Mouse (Mus musculus) myocyte (in vitro differentiated cells): ENCODE results near the gene Pink1.

Source experiments
- CEBPB ChIP-seq: IDR thresholded peaks from 2 replicates; pipeline ENCODE4 v1.6.1; 2011; ENCODE audit warnings: mild to moderate bottlenecking, moderate library complexity; ENCODE audit not compliant: poor library complexity, insufficient read depth, severe bottlenecking
- E2F4 ChIP-seq: IDR thresholded peaks from one replicate; pipeline ENCODE4 v1.6.1; 2011; ENCODE audit warnings: mild to moderate bottlenecking, control low read depth, moderate library complexity; ENCODE audit not compliant: insufficient read depth
- MAX ChIP-seq: IDR thresholded peaks from one replicate; pipeline ENCODE4 v1.6.1; 2011; ENCODE audit warnings: low read depth, mild to moderate bottlenecking, control low read depth
- MYOD1 ChIP-seq, 3 experiments: IDR thresholded peaks; one replicate each; pipeline ENCODE4 v1.6.1; 2011; ENCODE audit warnings: control low read depth in 2 of 3, low read depth in 2 of 3, mild to moderate bottlenecking in 2 of 3, moderate library complexity in 1 of 3; ENCODE audit not compliant: insufficient read length in 2 of 3, control insufficient read depth in 1 of 3
- MYOG ChIP-seq, 3 experiments: IDR thresholded peaks; one replicate each; pipeline ENCODE4 v1.6.1; 2011; ENCODE audit warnings: control low read depth in 2 of 3, low read depth in 2 of 3, mild to moderate bottlenecking in 2 of 3; ENCODE audit not compliant: insufficient read length in 2 of 3, control insufficient read depth in 1 of 3, insufficient read depth in 1 of 3
- POLR2A ChIP-seq: IDR thresholded peaks from one replicate; pipeline ENCODE4 v1.6.1; 2011; ENCODE audit warnings: low read depth, mild to moderate bottlenecking, control low read depth, moderate library complexity; ENCODE audit not compliant: insufficient read length
- POLR2AphosphoS2 ChIP-seq: IDR thresholded peaks from one replicate; pipeline ENCODE4 v1.6.1; 2011; ENCODE audit warnings: low read depth, control low read depth; ENCODE audit not compliant: insufficient read length
- REST ChIP-seq: IDR thresholded peaks from one replicate; pipeline ENCODE4 v1.6.1; 2011; ENCODE audit warnings: mild to moderate bottlenecking, control low read depth, moderate library complexity; ENCODE audit not compliant: insufficient read depth, insufficient read length
- SRF ChIP-seq: IDR thresholded peaks from one replicate; pipeline ENCODE4 v1.6.1; 2011; ENCODE audit warnings: low read depth; ENCODE audit not compliant: control insufficient read depth, insufficient read length
- TCF12 ChIP-seq: IDR thresholded peaks from one replicate; pipeline ENCODE4 v1.6.1; 2011; ENCODE audit warnings: mild to moderate bottlenecking, control low read depth; ENCODE audit not compliant: poor library complexity, insufficient read depth, severe bottlenecking
- TCF3 ChIP-seq: IDR thresholded peaks from one replicate; pipeline ENCODE4 v1.6.1; 2011; ENCODE audit warnings: low read depth, control low read depth; ENCODE audit not compliant: insufficient read length
- USF1 ChIP-seq: IDR thresholded peaks from one replicate; pipeline ENCODE4 v1.6.1; 2011; ENCODE audit warnings: low read depth, mild to moderate bottlenecking, control low read depth, moderate library complexity

DNA sequence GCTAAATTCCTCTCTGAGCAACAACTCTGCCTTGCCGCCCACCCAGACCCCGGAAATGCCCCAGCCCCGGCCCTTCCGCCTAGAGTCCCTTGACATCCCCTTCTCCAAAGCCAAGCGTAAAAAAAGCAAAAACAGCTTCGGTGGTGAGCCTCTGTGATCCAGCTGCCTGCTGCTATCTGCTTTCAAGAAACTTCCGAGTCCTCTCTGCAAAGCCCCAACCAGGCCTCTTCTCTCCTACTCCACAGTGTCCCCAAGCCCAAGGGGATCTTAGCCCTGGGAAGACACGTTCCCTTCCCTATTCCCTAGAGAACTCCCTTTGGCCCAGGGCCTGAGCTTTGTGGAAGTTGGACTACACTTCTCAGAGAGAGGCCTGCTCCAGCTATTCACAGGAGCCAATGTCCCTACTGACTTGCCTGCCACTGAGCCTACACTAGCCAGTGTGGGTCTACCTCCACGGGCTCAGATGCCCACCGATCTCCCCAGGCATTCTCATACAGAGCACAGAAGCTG, 24.8 kb downstream of the Pink1 start:
- no peak for TF ChIP-seq E2F4
- TF ChIP-seq POLR2A, result no peak
- TF ChIP-seq TCF12, result no peak
- TF ChIP-seq POLR2AphosphoS2, result no peak
- no peak for TF ChIP-seq MAX
- no peak for TF ChIP-seq MYOG (IDR thresholded peaks at IDR 0.05; ENCODE audit: control insufficient read depth in 1 of 3, insufficient read depth in 1 of 3, insufficient read length in 2 of 3, low read depth in 2 of 3)
- TF ChIP-seq TCF3, result no peak
- TF ChIP-seq USF1, result no peak
- no peak for TF ChIP-seq MYOD1 (IDR thresholded peaks at IDR 0.05; ENCODE audit: control insufficient read depth in 1 of 3, insufficient read length in 2 of 3, low read depth in 2 of 3)
- no peak for TF ChIP-seq CEBPB
- no peak for TF ChIP-seq SRF
- no peak for TF ChIP-seq REST
